Mouse (Mus musculus): ENCODE results near the gene Ccdc85c.

Gene Ccdc85c

GRCm38 (mm10) chr12:108294620-108295019 lies 19.4 kb upstream of the Ccdc85c start:
- DNase-seq (ENCODE audit: low spot score) = no peak

- no peak for DNase-seq (ENCODE audit: low spot score)
Measured at GRCm38 (mm10) chr12:108292957-108293356, 17.7 kb upstream of the Ccdc85c start.

- DNase-seq (ENCODE audit: low spot score) = no peak
Measured at GRCm38 (mm10) chr12:108292419-108292818, 17.2 kb upstream of the Ccdc85c start.

GRCm38 (mm10) chr12:108288127-108288880 lies 13.1 kb upstream of the Ccdc85c start:
- no peak for DNase-seq (ENCODE audit: low spot score)

- no peak for DNase-seq (ENCODE audit: low spot score)
Measured at GRCm38 (mm10) chr12:108287011-108287410, 11.8 kb upstream of the Ccdc85c start.

GRCm38 (mm10) chr12:108286381-108286780 lies 11.2 kb upstream of the Ccdc85c start:
- DNase-seq (ENCODE audit: low spot score) = no peak

- DNase-seq (ENCODE audit: low spot score) = no peak
Measured at GRCm38 (mm10) chr12:108285225-108286011, 10.2 kb upstream of the Ccdc85c start.

- no peak for DNase-seq (ENCODE audit: low spot score)
Measured at GRCm38 (mm10) chr12:108284455-108285224, 9.4 kb upstream of the Ccdc85c start.

- DNase-seq (ENCODE audit: low spot score) = no peak
Measured at GRCm38 (mm10) chr12:108278221-108278918, 3.1 kb upstream of the Ccdc85c start.

- no peak for DNase-seq (ENCODE audit: low spot score)
Measured at GRCm38 (mm10) chr12:108277341-108277841, 2.2 kb upstream of the Ccdc85c start.

GRCm38 (mm10) chr12:108275920-108276822 lies 946 bp upstream of the Ccdc85c start:
- no peak for DNase-seq (ENCODE audit: low spot score)

GRCm38 (mm10) chr12:108275508-108275890 lies 274 bp upstream of the Ccdc85c start:
- peak; percentile 92 for DNase-seq (ENCODE audit: low spot score)

- no peak for DNase-seq (ENCODE audit: low spot score)
Measured at GRCm38 (mm10) chr12:108274313-108274595, 971 bp downstream of the Ccdc85c start.

- no peak for DNase-seq (ENCODE audit: low spot score)
Measured at GRCm38 (mm10) chr12:108273466-108274312, 1.5 kb downstream of the Ccdc85c start.

GRCm38 (mm10) chr12:108272143-108272635 lies 3.0 kb downstream of the Ccdc85c start:
- DNase-seq (ENCODE audit: low spot score) = no peak

- DNase-seq (ENCODE audit: low spot score) = no peak
Measured at GRCm38 (mm10) chr12:108271351-108272142, 3.7 kb downstream of the Ccdc85c start.

- DNase-seq (ENCODE audit: low spot score) = no peak
Measured at GRCm38 (mm10) chr12:108270240-108270919, 4.8 kb downstream of the Ccdc85c start.

- DNase-seq (ENCODE audit: low spot score) = no peak
Measured at GRCm38 (mm10) chr12:108269699-108270098, 5.5 kb downstream of the Ccdc85c start.
